Mouse (Mus musculus) retina, postnatal 7 days (tissue): ENCODE results near the gene Depdc7.

Source experiments
- DNase-seq: peaks from one replicate; pipeline ENCODE4 v3.0.0-alpha.2; 2012; ENCODE audit warnings: low read depth, low spot score

The Depdc7 gene

DNA sequence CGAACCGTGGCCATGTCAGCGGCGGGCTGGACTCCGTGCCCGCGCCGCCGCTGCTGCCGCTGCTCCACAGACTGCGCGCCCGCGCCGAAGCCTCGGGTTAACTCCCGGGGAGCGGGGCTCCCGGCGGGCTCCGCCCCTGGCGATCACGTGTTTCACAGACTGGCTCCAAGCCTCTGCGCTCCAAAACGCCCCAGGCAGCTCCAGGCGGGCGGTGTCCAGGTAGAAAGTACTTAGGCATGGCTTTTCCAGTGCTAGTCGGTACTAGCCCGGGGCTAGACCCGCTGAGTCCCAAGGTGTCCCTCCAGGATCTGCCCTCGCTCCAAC lies at the start of gene Depdc7:
Gene Depdc7 (minus strand): TSS at position 138 of the 324 bp plus-strand sequence.
- DNase-seq: peak; percentile 61

DNA sequence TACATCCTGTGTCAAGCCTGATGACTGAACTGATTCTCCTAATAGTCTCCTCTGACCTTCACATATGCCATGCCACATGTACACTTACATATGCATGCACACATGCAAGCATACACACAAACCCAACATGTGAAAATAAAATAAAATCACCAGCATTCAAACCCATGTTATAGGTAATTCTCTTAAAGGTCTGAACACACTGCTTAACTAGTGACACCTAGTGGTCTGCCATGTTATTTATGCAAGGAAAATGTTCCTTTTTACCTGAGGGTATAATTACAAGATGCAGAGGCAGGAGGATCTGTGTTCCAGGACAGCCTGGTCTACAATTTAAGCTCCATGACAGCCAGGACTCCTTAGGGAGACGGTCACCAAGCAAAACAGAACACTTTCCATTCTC lies 32.1 kb upstream of the Depdc7 start:
- DNase-seq: peak; percentile 17

DNA sequence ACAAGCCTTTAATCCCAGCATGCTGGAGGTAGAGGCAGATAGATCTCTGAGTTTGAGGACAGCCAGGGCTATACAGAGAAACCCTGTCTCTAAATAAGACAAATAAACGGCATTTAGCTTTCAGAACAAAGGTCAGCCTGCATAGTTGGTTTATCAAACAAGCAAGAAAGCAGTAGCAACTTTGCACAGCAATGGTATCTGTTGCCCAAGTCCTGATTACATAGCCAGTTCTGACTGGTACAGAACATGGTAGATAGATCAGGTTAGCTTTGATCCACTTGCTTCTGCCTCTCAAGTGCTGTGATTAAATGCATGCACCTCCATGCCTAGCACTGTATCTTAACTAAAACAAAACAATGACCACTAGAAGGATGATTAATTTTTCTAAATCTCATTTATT lies 26.0 kb upstream of the Depdc7 start:
- no peak for DNase-seq

GRCm38 (mm10) chr2:104764018-104764417 lies 21.3 kb upstream of the Depdc7 start:
- no peak for DNase-seq

GRCm38 (mm10) chr2:104763134-104763703 lies 20.5 kb upstream of the Depdc7 start:
- DNase-seq: no peak

- DNase-seq: no peak
These were observed 7.9 kb upstream of the Depdc7 start for GRCm38 (mm10) chr2:104750611-104751010.

DNA sequence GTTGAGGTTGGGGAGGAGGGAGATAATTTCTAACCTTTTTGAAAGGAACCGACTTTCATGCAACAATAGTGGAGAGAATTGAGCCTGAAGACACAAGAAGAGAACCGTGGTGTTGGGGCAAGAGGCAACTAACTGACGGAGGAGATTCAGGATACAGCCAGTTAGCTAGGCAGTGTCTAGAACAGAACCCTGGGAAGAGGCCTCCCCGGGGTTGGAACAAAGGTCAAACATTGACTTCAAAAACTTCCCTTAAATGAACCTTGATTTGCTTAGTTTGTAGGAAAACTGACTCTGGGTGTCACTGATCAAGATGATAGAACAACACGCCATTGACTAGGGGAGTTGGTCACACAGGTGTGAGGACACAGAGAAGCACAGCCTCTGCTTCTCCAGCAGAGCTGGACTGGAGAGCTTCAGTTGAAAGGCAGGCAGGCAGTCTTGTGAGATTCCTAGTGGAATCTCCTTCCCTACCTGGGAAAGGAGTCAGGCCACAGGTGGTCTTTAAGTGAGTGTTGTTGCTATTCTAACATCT lies 6.0 kb upstream of the Depdc7 start:
- DNase-seq: no peak

- DNase-seq: no peak
These were observed 3.6 kb upstream of the Depdc7 start for GRCm38 (mm10) chr2:104746251-104746650.

DNA sequence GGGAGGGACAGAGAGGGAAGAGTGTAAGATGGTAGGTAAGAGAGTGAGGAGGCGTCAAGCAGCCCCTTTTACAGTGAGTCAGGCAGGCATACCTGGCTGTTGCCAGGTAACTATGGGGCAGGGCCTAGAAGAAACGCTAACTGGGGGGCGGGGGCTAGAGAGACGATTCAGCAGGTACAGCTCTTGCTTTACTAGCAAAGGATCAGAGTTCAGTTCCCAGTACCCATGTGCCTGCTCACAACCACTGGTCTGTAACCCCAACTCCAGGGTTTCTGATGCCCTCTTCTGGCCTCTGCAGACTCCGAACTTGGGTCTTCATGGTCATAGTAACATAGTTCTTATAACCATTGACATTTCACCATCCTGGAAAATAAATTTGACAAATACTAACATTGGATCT lies 1.3 kb upstream of the Depdc7 start:
- DNase-seq: no peak

DNA sequence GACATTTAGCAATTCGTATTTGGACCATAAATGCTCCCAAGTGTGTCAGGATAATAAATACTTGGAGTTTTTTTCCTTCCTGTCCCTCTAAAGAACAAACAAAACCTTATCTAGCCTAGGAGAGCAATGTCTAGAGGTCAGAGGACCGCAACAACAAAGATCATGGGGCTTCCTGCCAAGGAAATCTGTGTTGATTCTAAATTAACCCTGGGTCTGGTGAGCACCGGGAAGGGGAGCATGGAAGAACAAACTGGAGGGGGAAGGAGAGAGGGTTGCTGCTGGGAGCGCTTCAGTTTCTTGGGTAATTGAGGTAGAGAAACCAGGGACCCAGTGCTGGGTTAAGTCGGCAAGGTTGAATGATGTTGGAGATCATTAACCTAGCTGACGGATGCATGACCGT lies 482 bp upstream of the Depdc7 start:
- DNase-seq: no peak

DNA sequence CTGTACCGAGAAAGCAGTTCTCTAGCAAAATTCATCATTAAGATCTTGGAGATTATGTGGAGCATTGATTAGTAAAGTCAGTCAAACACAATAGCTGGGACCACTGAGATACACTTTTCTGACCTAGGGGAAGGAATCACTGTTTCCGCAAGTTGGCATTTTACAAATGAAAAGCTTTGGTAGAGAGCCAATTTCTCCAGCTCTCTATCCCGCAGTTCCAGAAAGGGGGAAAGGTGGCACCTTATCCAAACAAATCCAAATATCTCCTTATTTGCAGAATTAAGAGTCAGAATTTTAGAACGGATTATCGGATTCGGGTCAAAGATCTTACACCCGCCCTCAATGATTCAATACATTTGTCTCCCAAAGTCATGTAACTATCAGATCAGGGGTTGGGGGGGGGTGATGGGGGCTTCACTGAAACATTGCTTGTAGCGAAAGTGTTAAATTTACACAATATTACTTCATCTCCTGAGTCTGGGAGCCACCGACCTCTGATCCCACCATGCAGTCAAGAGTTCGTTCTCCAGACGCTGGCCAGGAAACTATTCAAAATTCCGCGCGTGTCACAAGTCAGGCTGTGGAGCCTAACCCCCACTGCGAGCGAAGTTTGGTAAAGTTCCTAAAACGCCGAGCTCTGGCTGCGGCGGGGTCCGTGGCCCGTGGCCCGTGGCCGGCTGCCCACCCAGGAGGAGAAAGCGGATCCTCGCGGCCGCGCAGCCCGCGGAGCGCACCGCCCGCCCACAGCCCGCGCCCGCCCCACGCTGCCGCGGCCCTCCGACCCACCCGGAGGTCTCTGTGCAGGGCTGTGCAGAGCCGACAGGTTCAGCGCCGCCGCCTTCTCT lies 560 bp downstream of the Depdc7 start:
- DNase-seq: no peak

GRCm38 (mm10) chr2:104741015-104741758 lies 1.5 kb downstream of the Depdc7 start:
- DNase-seq: no peak

DNA sequence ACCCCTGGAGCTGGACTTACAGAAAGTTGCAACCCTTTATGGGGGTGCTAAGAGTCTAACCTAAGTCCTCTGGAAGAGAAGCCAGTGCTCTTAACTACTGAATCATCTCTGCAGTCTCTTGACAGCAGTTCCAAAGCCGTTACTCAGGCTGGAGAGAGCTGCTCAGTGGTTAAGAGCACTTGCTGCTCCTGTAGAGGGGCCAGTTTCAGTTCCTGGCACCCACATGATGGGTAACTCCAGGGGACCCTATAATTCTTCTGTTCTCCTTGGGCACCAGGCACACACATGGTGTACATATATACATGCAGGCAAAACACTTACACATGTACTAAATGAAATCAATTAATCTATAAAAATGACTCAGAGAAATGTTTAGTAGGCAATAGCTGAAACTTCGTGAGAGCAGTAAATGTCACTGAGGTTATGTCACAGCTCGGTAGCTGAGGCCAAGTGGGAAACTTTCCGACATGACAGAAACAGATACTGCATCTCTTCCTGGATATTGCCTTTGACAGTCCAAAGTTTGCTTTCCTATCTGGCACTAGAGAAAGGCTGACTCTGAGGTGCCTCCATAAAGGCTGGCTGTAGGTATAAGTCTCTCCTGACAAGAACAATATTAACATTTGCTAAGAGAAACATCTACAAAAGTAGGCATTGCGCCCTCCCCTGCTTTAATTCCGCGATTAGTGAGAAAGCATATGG lies 2.3 kb downstream of the Depdc7 start:
- no peak for DNase-seq

DNA sequence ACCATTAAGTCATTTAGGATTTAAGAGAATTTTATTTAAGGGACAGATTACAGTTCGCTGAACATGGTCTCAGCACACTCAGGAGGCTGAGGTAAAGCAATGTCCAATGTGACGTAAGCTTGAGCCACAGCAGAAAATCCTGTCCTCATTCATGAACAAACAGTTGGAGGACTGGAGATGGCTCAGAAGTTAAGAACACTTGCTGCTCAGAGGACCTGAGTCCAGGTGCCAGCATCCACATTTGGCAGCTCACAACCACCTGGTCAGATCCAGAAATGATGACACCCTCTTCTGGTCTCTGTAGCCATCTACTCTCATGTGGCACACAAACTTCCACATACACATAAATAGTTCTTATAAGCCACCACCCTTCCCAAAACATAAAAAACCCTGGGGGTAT lies 3.0 kb downstream of the Depdc7 start:
- no peak for DNase-seq

GRCm38 (mm10) chr2:104736241-104736640 lies 6.4 kb downstream of the Depdc7 start:
- no peak for DNase-seq

DNA sequence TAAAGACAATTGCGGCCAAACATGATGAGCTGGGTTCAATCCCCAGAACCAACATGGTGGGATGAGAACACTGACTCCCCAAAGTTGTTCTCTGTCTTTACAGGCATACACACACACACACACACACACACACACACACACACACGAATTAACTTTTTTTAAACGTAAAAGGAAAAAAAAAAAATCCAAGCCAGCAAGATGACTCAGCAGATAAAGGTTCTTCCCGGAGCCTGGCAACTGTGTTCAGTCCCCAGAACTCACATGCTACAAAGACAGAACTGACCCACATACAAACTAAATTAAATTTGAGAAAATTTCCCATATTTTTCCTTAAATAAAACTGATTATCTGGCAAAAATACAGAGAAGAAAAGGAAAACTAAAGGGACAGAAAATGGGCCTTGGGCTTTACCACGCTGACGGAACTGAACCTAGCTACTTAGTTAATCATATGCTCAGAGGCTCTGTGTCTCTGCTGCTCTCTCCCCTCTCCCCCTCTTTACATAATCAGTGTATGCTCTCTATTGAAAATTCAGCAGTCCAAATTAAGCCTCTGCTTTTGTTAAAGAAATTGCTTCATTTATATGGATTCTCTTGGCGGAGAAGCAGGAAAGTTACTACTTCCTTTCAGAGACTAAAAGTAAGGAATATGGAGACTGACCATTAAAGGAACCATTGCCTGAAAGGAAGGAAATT lies 10.0 kb downstream of the Depdc7 start:
- DNase-seq: no peak

- no peak for DNase-seq
These were observed 10.6 kb downstream of the Depdc7 start for GRCm38 (mm10) chr2:104732033-104732444.

GRCm38 (mm10) chr2:104727369-104727768 lies 15.3 kb downstream of the Depdc7 start:
- DNase-seq: no peak

- DNase-seq: no peak
These were observed 20.7 kb downstream of the Depdc7 start for GRCm38 (mm10) chr2:104722021-104722420.

GRCm38 (mm10) chr2:104717827-104718226 lies 24.9 kb downstream of the Depdc7 start:
- no peak for DNase-seq

GRCm38 (mm10) chr2:104717231-104717735 lies 25.4 kb downstream of the Depdc7 start:
- DNase-seq: no peak
